In genomic region chr9:64339361-64339760, GRCm38 (mm10) we compare ENCODE assay signal across 8 mouse cellular contexts. TPM values are rescaled to one million over a fixed set of nuclear protein-coding genes. Genes with fewer than 3 reads are reported as not detected.
A peak's percentile ranks its signal among the peaks of the same experiment; 100 is the strongest.
DNase-seq lines count a peak whose midpoint lies in the region; ATAC-seq and TF ChIP-seq lines count a peak whose summit lies in the region.
"Had no signal": no experiment of that assay in that cellular context is flagged by ENCODE, and none has a peak within 500 bp of the region (broad histone marks: within the 10 kb centered on the region; RNA-seq: fewer than 3 reads in every experiment).

No protein-coding gene starts in this region.

- H3K36me3 ChIP-seq in lung, postnatal 0 days (ENCODE audit: insufficient read depth, low read length): peaks cover 10% of the 10 kb centered on the region; the same call in 1 of the 2 replicates
- H3K36me3 ChIP-seq in forebrain, embryonic 14.5 days (ENCODE audit: control insufficient read depth, insufficient read depth, low read length): peaks cover 21% of the 10 kb centered on the region; the same call in 1 of the 2 replicates
- H3K36me3 ChIP-seq in limb, embryonic 10.5 days: peaks cover 10% of the 10 kb centered on the region
- H3K36me3 ChIP-seq in stomach, embryonic 16.5 days (ENCODE audit: control insufficient read depth, insufficient read depth, low read length): no peaks in the 10 kb centered on the region

- H3K4me2 ChIP-seq in lung, postnatal 0 days (replicated peaks; ENCODE audit: low read depth, low read length): peak overlapping the region; percentile 81; the same call in 1 of the 2 replicates
- peak overlapping the region; percentile 82 for H3K4me2 ChIP-seq in forebrain, embryonic 14.5 days (ENCODE audit: low read length)
- peak overlapping the region; percentile 59 for H3K4me2 ChIP-seq in stomach, embryonic 16.5 days (ENCODE audit: low read depth, low read length)

- H3K27ac ChIP-seq in lung, postnatal 0 days (ENCODE audit: low read length): no peak overlapping the region
- no peak overlapping the region for H3K27ac ChIP-seq in forebrain, embryonic 14.5 days (ENCODE audit: low read depth, low read length)
- no peak overlapping the region for H3K27ac ChIP-seq in limb, embryonic 10.5 days
- no peak overlapping the region for H3K27ac ChIP-seq in stomach, embryonic 16.5 days (ENCODE audit: low read length)

- 56% methylated on average over 8 of the region's 8 CpGs for WGBS in lung, postnatal 0 days
- WGBS in forebrain, embryonic 14.5 days: 30% methylated on average over 8 of the region's 8 CpGs
- 32% methylated on average over 8 of the region's 8 CpGs for WGBS in limb, embryonic 10.5 days
- WGBS in stomach, embryonic 16.5 days: 54% methylated on average over 8 of the region's 8 CpGs

- H3K9ac ChIP-seq in lung, postnatal 0 days (replicated peaks; ENCODE audit: low read depth): no peak overlapping the region
- H3K9ac ChIP-seq in forebrain, embryonic 14.5 days (ENCODE audit: low read length): no peak overlapping the region
- peak overlapping the region; percentile 100 for H3K9ac ChIP-seq in stomach, embryonic 16.5 days (ENCODE audit: low read length)

- no peak for DNase-seq in lung, postnatal 0 days (ENCODE audit: low spot score)
- DNase-seq in lung, postnatal 10 days: no peak
- DNase-seq in forebrain, embryonic 14.5 days (ENCODE audit: low spot score): no peak
- no peak for DNase-seq in limb, embryonic 10.5 days (ENCODE audit: low spot score)
- no peak for DNase-seq in B cell, adult 2 months
- DNase-seq in layer of hippocampus, postnatal 36 days: no peak

- ATAC-seq in lung, postnatal 0 days: no peak
- no peak for ATAC-seq in forebrain, embryonic 14.5 days
- no peak for ATAC-seq in stomach, embryonic 16.5 days (ENCODE audit: insufficient read depth, low FRiP score)

- no peaks in the 10 kb centered on the region for H3K4me1 ChIP-seq in lung, postnatal 0 days (ENCODE audit: insufficient read depth, low read depth, low read length)
- H3K4me1 ChIP-seq in forebrain, embryonic 14.5 days (ENCODE audit: control insufficient read depth, insufficient read depth, low read length): peaks cover 4% of the 10 kb centered on the region; the same call in 1 of the 2 replicates
- peaks cover 35% of the 10 kb centered on the region for H3K4me1 ChIP-seq in limb, embryonic 10.5 days
- peaks cover 8% of the 10 kb centered on the region for H3K4me1 ChIP-seq in stomach, embryonic 16.5 days (ENCODE audit: control insufficient read depth, insufficient read depth, low read length)

- TF ChIP-seq CTCF in lung, postnatal 0 days (IDR thresholded peaks at IDR 0.05): no peak

- no peak for TF ChIP-seq EP300 in lung, postnatal 0 days (IDR thresholded peaks at IDR 0.05)

- no peaks in the 10 kb centered on the region for H3K27me3 ChIP-seq in lung, postnatal 0 days (replicated peaks; ENCODE audit: insufficient read depth, low read length)
- no peaks in the 10 kb centered on the region for H3K27me3 ChIP-seq in forebrain, embryonic 14.5 days (replicated peaks; ENCODE audit: control insufficient read depth, insufficient read depth, low read length)
- H3K27me3 ChIP-seq in limb, embryonic 10.5 days (ENCODE audit: low read depth, poor library complexity, severe bottlenecking): no peaks in the 10 kb centered on the region
- no peaks in the 10 kb centered on the region for H3K27me3 ChIP-seq in stomach, embryonic 16.5 days (ENCODE audit: control insufficient read depth, insufficient read depth, low read length)

- H3K4me3 ChIP-seq in lung, postnatal 0 days (ENCODE audit: low read depth, low read length): no peak overlapping the region
- H3K4me3 ChIP-seq in forebrain, embryonic 14.5 days (ENCODE audit: low read depth, low read length): no peak overlapping the region
- peak overlapping the region; percentile 67; the same call in 1 of the 2 replicates for H3K4me3 ChIP-seq in limb, embryonic 10.5 days
- H3K4me3 ChIP-seq in stomach, embryonic 16.5 days (replicated peaks; ENCODE audit: low read length): peak overlapping the region; percentile 77

- H3K9me3 ChIP-seq in lung, postnatal 0 days (ENCODE audit: low read length): no peaks in the 10 kb centered on the region
- no peaks in the 10 kb centered on the region for H3K9me3 ChIP-seq in forebrain, embryonic 14.5 days (replicated peaks; ENCODE audit: control insufficient read depth, low read length)
- no peaks in the 10 kb centered on the region for H3K9me3 ChIP-seq in limb, embryonic 10.5 days (replicated peaks)
- H3K9me3 ChIP-seq in stomach, embryonic 16.5 days (replicated peaks; ENCODE audit: control insufficient read depth, low read length): no peaks in the 10 kb centered on the region

RNA-seq across cellular contexts. Expression of gene Dis3l, which starts 1.7 kb away (rescaled TPM):
- 8.1 and 9.6 TPM in 2 replicates for polyA plus RNA-seq in lung, postnatal 0 days (2015; fragmentation: Nextera tagmentation; extraction: Ambion mirVana)
- 22.5 and 24.7 TPM in 2 replicates for polyA plus RNA-seq in forebrain, embryonic 14.5 days (2014; fragmentation: Nextera tagmentation; extraction: Ambion mirVana)
- 18.7 and 23.6 TPM in 2 replicates for polyA plus RNA-seq in limb, embryonic 10.5 days (2016; fragmentation: Nextera tagmentation; extraction: Ambion mirVana)
- polyA plus RNA-seq in stomach, embryonic 16.5 days (2015; fragmentation: Nextera tagmentation; extraction: Ambion mirVana): 17.6 and 20.4 TPM in 2 replicates
- total RNA-seq in layer of hippocampus, postnatal 36 days (2021): 10 to 100 TPM; 28.6 to 30.3 TPM

RNA-seq across cellular contexts. Expression of gene Megf11, which starts 46.1 kb away (rescaled TPM):
- polyA plus RNA-seq in lung, postnatal 0 days (2015; fragmentation: Nextera tagmentation; extraction: Ambion mirVana): 0.56 and 0.63 TPM in 2 replicates
- polyA plus RNA-seq in forebrain, embryonic 14.5 days (2014; fragmentation: Nextera tagmentation; extraction: Ambion mirVana): 7.0 and 9.2 TPM in 2 replicates
- 1.1 and 1.7 TPM in 2 replicates for polyA plus RNA-seq in limb, embryonic 10.5 days (2016; fragmentation: Nextera tagmentation; extraction: Ambion mirVana)
- 1.2 TPM in 2 replicates for polyA plus RNA-seq in stomach, embryonic 16.5 days (2015; fragmentation: Nextera tagmentation; extraction: Ambion mirVana)
- total RNA-seq in layer of hippocampus, postnatal 36 days (2021): 10 to 100 TPM; 16.3 to 16.7 TPM
- total RNA-seq: hematopoietic stem cell, adult 5-6 weeks had no signal

RNA-seq across cellular contexts. Expression of gene Tipin, which starts 58.0 kb away (rescaled TPM):
- 59.8 and 70.2 TPM in 2 replicates for polyA plus RNA-seq in lung, postnatal 0 days (2015; fragmentation: Nextera tagmentation; extraction: Ambion mirVana)
- 154 and 174 TPM in 2 replicates for polyA plus RNA-seq in forebrain, embryonic 14.5 days (2014; fragmentation: Nextera tagmentation; extraction: Ambion mirVana)
- polyA plus RNA-seq in limb, embryonic 10.5 days (2016; fragmentation: Nextera tagmentation; extraction: Ambion mirVana): 299 and 311 TPM in 2 replicates
- 132 and 162 TPM in 2 replicates for polyA plus RNA-seq in stomach, embryonic 16.5 days (2015; fragmentation: Nextera tagmentation; extraction: Ambion mirVana)
- total RNA-seq in layer of hippocampus, postnatal 36 days (2021): 10 to 100 TPM; 13.5 to 16.9 TPM

Comparison
In these comparisons a context has a peak if more than half of its experiments do, and no peak if none do; other contexts are left out.
1. H3K4me3 ChIP-seq: peak in limb, embryonic 10.5 days (single experiment) and stomach, embryonic 16.5 days (single experiment); none in lung, postnatal 0 days (single experiment) and forebrain, embryonic 14.5 days (single experiment).
2. Peak in every context shown above with its lines, with median percentiles within 50 percentile points of each other: H3K4me2 ChIP-seq.